Mouse (Mus musculus): ENCODE measurements around the gene Tnk1. TPM values are rescaled to one million over a fixed set of nuclear protein-coding genes. Genes with fewer than 3 reads are reported as not detected.

The Tnk1 gene
- total and polyA plus RNA-seq, 3 experiments: 0.25 to 0.35 TPM; not detected in 1

DNA sequence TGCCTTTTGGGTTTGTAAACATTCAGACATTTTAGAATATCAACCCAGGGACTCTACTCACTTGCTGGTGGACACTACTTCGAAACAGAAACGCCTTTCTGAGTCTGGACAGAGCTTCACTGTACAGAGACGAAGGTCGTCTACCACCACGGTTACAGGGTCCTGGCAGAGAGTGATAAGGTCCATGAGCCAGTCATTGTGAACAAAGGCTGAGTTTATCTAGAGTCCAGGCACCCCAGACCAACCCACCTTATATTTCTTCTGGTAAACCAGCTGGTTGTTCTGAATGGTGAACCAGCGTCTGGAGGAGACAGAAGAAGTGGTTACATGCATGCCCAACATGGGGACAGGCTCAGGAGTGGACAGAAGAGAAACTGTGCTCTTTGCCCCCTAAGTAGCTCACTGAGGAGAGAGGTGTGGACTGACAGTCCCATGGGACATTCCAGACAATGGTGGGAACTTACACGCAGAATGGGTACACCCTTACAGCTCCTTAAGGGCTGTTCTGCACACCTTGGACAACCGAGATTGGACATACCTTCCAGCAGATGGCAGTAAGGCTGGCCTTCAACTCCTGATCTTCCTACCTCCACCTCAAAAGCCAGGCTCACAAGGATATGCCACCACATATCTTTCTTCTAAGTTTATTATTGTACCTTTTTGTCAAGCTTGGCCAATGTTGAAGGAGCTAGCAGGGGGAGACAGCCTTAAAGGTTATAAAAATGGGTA is 28.5 kb upstream of the Tnk1 start (continued):
- TF ChIP-seq SMC3 (IDR thresholded peaks at IDR 0.05; ENCODE audit: low read depth, low read length) (peak; percentile 59), TBP (IDR thresholded peaks at IDR 0.05; ENCODE audit: low read depth, low read length) (no peak), USF1 (IDR thresholded peaks at IDR 0.05; ENCODE audit: low read depth, low read length) (no peak), ZC3H11A (IDR thresholded peaks at IDR 0.05; ENCODE audit: low read depth, low read length) (0 out of 2 replicates have a peak, but pooled peaks have one; percentile 12), EP300 (IDR thresholded peaks at IDR 0.05; ENCODE audit: low read depth in 1 of 2, low read length in 2 of 2) (no peak), TCF12 (IDR thresholded peaks at IDR 0.05; ENCODE audit: low read depth, low read length) (no peak), MEF2A (IDR thresholded peaks at IDR 0.05; ENCODE audit: extremely low read depth, insufficient replicate concordance, low read depth, low read length, poor library complexity, severe bottlenecking) (no peak), RCOR1 (IDR thresholded peaks at IDR 0.05; ENCODE audit: low read depth, low read length) (no peak), MXI1 (IDR thresholded peaks at IDR 0.05; ENCODE audit: low read depth, low read length) (no peak), KAT2A (conservative IDR thresholded peaks at IDR 0.05; ENCODE audit: low read depth, low read length) (no peak), MYB (IDR thresholded peaks at IDR 0.05; ENCODE audit: low read depth, low read length) (no peak), ZKSCAN1 (IDR thresholded peaks at IDR 0.05; ENCODE audit: low read depth, low read length) (no peak)

DNA sequence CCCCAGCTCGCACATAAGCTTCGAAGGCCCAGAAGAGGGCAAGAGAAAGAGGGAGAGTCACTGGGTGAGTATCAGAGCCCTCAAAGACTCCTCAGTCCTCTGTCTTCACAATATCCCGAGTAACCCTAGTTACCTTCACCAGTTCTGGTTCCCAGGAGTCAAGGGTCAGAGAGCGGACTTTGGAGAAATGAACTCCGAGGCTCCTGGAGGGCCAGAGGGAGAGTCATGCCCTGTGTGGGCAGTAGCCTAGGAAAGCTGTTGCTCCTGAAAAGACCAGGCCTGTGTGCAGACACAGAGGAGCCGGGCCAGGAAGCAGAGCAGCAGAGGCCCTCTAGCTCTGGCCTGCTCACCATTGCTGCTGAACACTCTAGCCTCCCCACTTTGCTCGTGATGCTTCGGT is 26.1 kb upstream of the Tnk1 start:
- H3K27ac ChIP-seq (ENCODE audit: control insufficient read depth, low read depth, low read length): no peak overlapping the region
- H3K9me3 ChIP-seq (replicated peaks; ENCODE audit: insufficient read depth, low read length): no peaks in the 10 kb centered on the region
- peaks cover 3 to 30% of the 10 kb centered on the region in 2 experiments for H3K4me1 ChIP-seq (ENCODE audit: control insufficient read depth in 1 of 2, insufficient read depth in 2 of 2, low read length in 2 of 2)
- H3K4me3 ChIP-seq (ENCODE audit: control insufficient read depth in 1 of 2, insufficient read depth in 1 of 2, low read depth in 2 of 2, low read length in 2 of 2): no peak overlapping the region
- TF ChIP-seq MEF2A (IDR thresholded peaks at IDR 0.05; ENCODE audit: extremely low read depth, insufficient replicate concordance, low read depth, low read length, poor library complexity, severe bottlenecking) (no peak), HCFC1 (IDR thresholded peaks at IDR 0.05; ENCODE audit: low read depth, low read length) (no peak), BHLHE40 (IDR thresholded peaks at IDR 0.05; ENCODE audit: borderline replicate concordance, low read depth, low read length) (no peak), EP300 (IDR thresholded peaks at IDR 0.05; ENCODE audit: low read depth in 1 of 2, low read length in 2 of 2) (no peak), SIN3A (IDR thresholded peaks at IDR 0.05; ENCODE audit: low read length) (no peak), JUND (IDR thresholded peaks at IDR 0.05; ENCODE audit: low read depth, low read length) (no peak), TBP (IDR thresholded peaks at IDR 0.05; ENCODE audit: low read depth, low read length) (no peak), ZC3H11A (IDR thresholded peaks at IDR 0.05; ENCODE audit: low read depth, low read length) (no peak), MYC (IDR thresholded peaks at IDR 0.05; ENCODE audit: low read depth, low read length) (no peak), SMC3 (IDR thresholded peaks at IDR 0.05; ENCODE audit: low read depth, low read length) (no peak), NRF1 (IDR thresholded peaks at IDR 0.05; ENCODE audit: insufficient read depth, low read depth, low read length, poor library complexity, severe bottlenecking) (no peak), USF2 (IDR thresholded peaks at IDR 0.05; ENCODE audit: borderline replicate concordance in 1 of 2, insufficient read depth in 1 of 2, low read depth in 1 of 2, low read length in 2 of 2) (no peak), CHD1 (IDR thresholded peaks at IDR 0.05; ENCODE audit: low read depth, low read length) (no peak), POLR2A (IDR thresholded peaks at IDR 0.05; ENCODE audit: control insufficient read depth in 1 of 2, insufficient read depth in 1 of 2, low read depth in 1 of 2, low read length in 2 of 2, poor library complexity in 1 of 2) (no peak), UBTF (IDR thresholded peaks at IDR 0.05; ENCODE audit: borderline replicate concordance, insufficient read depth, low read depth, low read length) (no peak), ZMIZ1 (IDR thresholded peaks at IDR 0.05; ENCODE audit: low read depth, low read length) (no peak), ZNF384 (IDR thresholded peaks at IDR 0.05; ENCODE audit: low read depth, low read length) (no peak)
- no peaks in the 10 kb centered on the region for H3K79me2 ChIP-seq (ENCODE audit: control insufficient read depth, insufficient read depth, low read length, poor library complexity)
- H3K27me3 ChIP-seq (ENCODE audit: control insufficient read depth in 1 of 2, insufficient read depth in 2 of 2, low read length in 2 of 2): no peaks in the 10 kb centered on the region
- H3K36me3 ChIP-seq (ENCODE audit: control insufficient read depth in 1 of 2, insufficient read depth in 2 of 2, low read length in 2 of 2): peaks cover 0 to 12% of the 10 kb centered on the region in 2 experiments; a peak in 2 of 4 replicates
- H3K9ac ChIP-seq (ENCODE audit: control insufficient read depth, low read depth, low read length, poor library complexity, severe bottlenecking): no peak overlapping the region
- DNase-seq (ENCODE audit: low read depth, low spot score): no peak

Measured in MEL (cell line).